Mouse (Mus musculus): ENCODE measurements at regions not wholly inside any gene's neighbourhood (a gene's known extent, or its start where the extent isn't known, plus 50 kb on each side); places are given as distances from the start of the nearest gene placed in this dataset.
"Not testable (repeated sequence)": the region's sequence is repeated elsewhere in the genome, so short reads cannot be mapped to it uniquely, and the experiment has no call there.

GRCm38 (mm10) chr13:20039590-20039989 lies 50.8 kb upstream of the Elmo1 start:
- no peak for DNase-seq (ENCODE audit: low read depth, low spot score)

GRCm38 (mm10) chr13:20038463-20038862 lies 51.9 kb upstream of the Elmo1 start:
- peak; percentile 43 for DNase-seq (ENCODE audit: low read depth, low spot score)

- DNase-seq (ENCODE audit: low read depth, low spot score), result no peak
These were observed 53.0 kb upstream of the Elmo1 start for GRCm38 (mm10) chr13:20037436-20037835.

GRCm38 (mm10) chr13:20033937-20034735 lies 56.3 kb upstream of the Elmo1 start:
- DNase-seq (ENCODE audit: low read depth, low spot score), result no peak

GRCm38 (mm10) chr13:20031660-20032059 lies 58.7 kb upstream of the Elmo1 start:
- DNase-seq (ENCODE audit: low read depth, low spot score), result no peak

- no peak for DNase-seq (ENCODE audit: low read depth, low spot score)
These were observed 59.3 kb upstream of the Elmo1 start for GRCm38 (mm10) chr13:20031082-20031481.

- DNase-seq (ENCODE audit: low read depth, low spot score), result no peak
These were observed 63.8 kb upstream of the Elmo1 start for GRCm38 (mm10) chr13:20026612-20027011.

- not testable (repeated sequence) for DNase-seq (ENCODE audit: low read depth, low spot score)
These were observed 73.9 kb upstream of the Elmo1 start for GRCm38 (mm10) chr13:20016454-20016853.

GRCm38 (mm10) chr13:20012621-20013020 lies 77.8 kb upstream of the Elmo1 start:
- no peak for DNase-seq (ENCODE audit: low read depth, low spot score)

GRCm38 (mm10) chr13:20009164-20009563 lies 81.2 kb upstream of the Elmo1 start:
- DNase-seq (ENCODE audit: low read depth, low spot score), result no peak

- DNase-seq (ENCODE audit: low read depth, low spot score), result no peak
These were observed 82.8 kb upstream of the Elmo1 start for GRCm38 (mm10) chr13:20007561-20007960.

GRCm38 (mm10) chr13:19997606-19998005 lies 92.8 kb upstream of the Elmo1 start:
- DNase-seq (ENCODE audit: low read depth, low spot score), result no peak

GRCm38 (mm10) chr13:19975621-19976020 lies 114.8 kb upstream of the Elmo1 start:
- DNase-seq (ENCODE audit: low read depth, low spot score), result no peak

GRCm38 (mm10) chr13:19966566-19966965 lies 123.8 kb upstream of the Elmo1 start:
- DNase-seq (ENCODE audit: low read depth, low spot score), result no peak

- DNase-seq (ENCODE audit: low read depth, low spot score), result no peak
These were observed 127.4 kb upstream of the Elmo1 start for GRCm38 (mm10) chr13:19963031-19963430.

- peak; percentile 62 for DNase-seq (ENCODE audit: low read depth, low spot score)
These were observed 104.7 kb upstream of the Gpr141 start for GRCm38 (mm10) chr13:19928761-19929160.

GRCm38 (mm10) chr13:19927807-19928206 lies 103.8 kb upstream of the Gpr141 start:
- peak; percentile 38 for DNase-seq (ENCODE audit: low read depth, low spot score)

- DNase-seq (ENCODE audit: low read depth, low spot score), result no peak
These were observed 97.2 kb upstream of the Gpr141 start for GRCm38 (mm10) chr13:19921084-19921827.

- no peak for DNase-seq (ENCODE audit: low read depth, low spot score)
These were observed 88.0 kb upstream of the Gpr141 start for GRCm38 (mm10) chr13:19911860-19912584.

- no peak for DNase-seq (ENCODE audit: low read depth, low spot score)
These were observed 78.7 kb upstream of the Gpr141 start for GRCm38 (mm10) chr13:19902786-19903185.

- DNase-seq (ENCODE audit: low read depth, low spot score), result no peak
These were observed 73.1 kb upstream of the Gpr141 start for GRCm38 (mm10) chr13:19897191-19897590.
